Mouse (Mus musculus): Measurements from ENCODE around the gene Msh4. TPM values are rescaled to one million over a fixed set of nuclear protein-coding genes. Genes with fewer than 3 reads are reported as not detected.

Gene Msh4
- 0.19 and 0.45 TPM in 2 replicates for total RNA-seq (2014; fragmentation: Nextera tagmentation)
- 0.46 and 0.49 TPM in 2 replicates for total RNA-seq (2017)
- not detected in 2 replicates for polyA plus RNA-seq (2012)

GRCm38 (mm10) chr3:153906136-153906871 lies at the start of gene Msh4:
TSS of gene Msh4 (minus strand) at chr3:153906138.
- DNase-seq (ENCODE audit: low spot score) (no peak), ATAC-seq (ENCODE audit: extremely low read depth, insufficient number of reproducible peaks, low FRiP score, poor library complexity, severe bottlenecking) (no peak)
- H3K4me1 ChIP-seq (ENCODE audit: insufficient read depth, low read depth, low read length) = peaks cover 53% of the 10 kb centered on the region
- H3K4me3 ChIP-seq (ENCODE audit: low read depth, low read length) = peak within 1 kb of the TSS; percentile 54; the same call in 1 of the 2 replicates
- no peak for TF ChIP-seq CTCF (IDR thresholded peaks at IDR 0.05; ENCODE audit: low read depth, low read length)
- no peak; the same call in 1 of the 2 replicates for TF ChIP-seq POLR2AphosphoS5 (IDR thresholded peaks at IDR 0.05; ENCODE audit: insufficient replicate concordance, low read depth, low read length)
- TF ChIP-seq GATA2 (IDR thresholded peaks at IDR 0.05; ENCODE audit: borderline replicate concordance, low read depth, low read length) = no peak
- TF ChIP-seq TAL1 (conservative IDR thresholded peaks at IDR 0.05; ENCODE audit: low read depth, low read length) = no peak
- TF ChIP-seq GATA1 (IDR thresholded peaks at IDR 0.05; ENCODE audit: borderline replicate concordance, low read length) = no peak
- H3K27me3 ChIP-seq (ENCODE audit: insufficient read depth, low read length) = peaks cover 4% of the 10 kb centered on the region; the same call in 1 of the 2 replicates
- H3K9me3 ChIP-seq (replicated peaks) = no peaks in the 10 kb centered on the region
- peaks cover 70% of the 10 kb centered on the region for H3K36me3 ChIP-seq (replicated peaks)

- H3K36me3 ChIP-seq (replicated peaks) = no peaks in the 10 kb centered on the region
- H3K9me3 ChIP-seq (replicated peaks) = no peaks in the 10 kb centered on the region
- DNase-seq (ENCODE audit: low spot score) = no peak
- no peak for ATAC-seq (ENCODE audit: extremely low read depth, insufficient number of reproducible peaks, low FRiP score, poor library complexity, severe bottlenecking)
- H3K4me1 ChIP-seq (ENCODE audit: insufficient read depth, low read depth, low read length) = peaks cover 11% of the 10 kb centered on the region
- TF ChIP-seq GATA2 (IDR thresholded peaks at IDR 0.05; ENCODE audit: borderline replicate concordance, low read depth, low read length) (no peak), POLR2AphosphoS5 (IDR thresholded peaks at IDR 0.05; ENCODE audit: insufficient replicate concordance, low read depth, low read length) (no peak), TAL1 (conservative IDR thresholded peaks at IDR 0.05; ENCODE audit: low read depth, low read length) (no peak), CTCF (IDR thresholded peaks at IDR 0.05; ENCODE audit: low read depth, low read length) (no peak), GATA1 (IDR thresholded peaks at IDR 0.05; ENCODE audit: borderline replicate concordance, low read length) (no peak)
- peaks cover 3% of the 10 kb centered on the region; the same call in 1 of the 2 replicates for H3K27me3 ChIP-seq (ENCODE audit: insufficient read depth, low read length)
- no peak overlapping the region for H3K4me3 ChIP-seq (ENCODE audit: low read depth, low read length)
Measured at GRCm38 (mm10) chr3:153948176-153948575, 42.2 kb upstream of the Msh4 start.

- Histone ChIP-seq H3K36me3 (replicated peaks) (no peaks in the 10 kb centered on the region), H3K27me3 (ENCODE audit: insufficient read depth, low read length) (peaks cover 3% of the 10 kb centered on the region; the same call in 1 of the 2 replicates), H3K4me3 (ENCODE audit: low read depth, low read length) (no peak overlapping the region), H3K9me3 (replicated peaks) (no peaks in the 10 kb centered on the region), H3K4me1 (ENCODE audit: insufficient read depth, low read depth, low read length) (peaks cover 18% of the 10 kb centered on the region)
- ATAC-seq (ENCODE audit: extremely low read depth, insufficient number of reproducible peaks, low FRiP score, poor library complexity, severe bottlenecking) (no peak), DNase-seq (ENCODE audit: low spot score) (no peak)
- no peak for TF ChIP-seq CTCF (IDR thresholded peaks at IDR 0.05; ENCODE audit: low read depth, low read length)
Measured at GRCm38 (mm10) chr3:153947271-153947670, 41.3 kb upstream of the Msh4 start.

GRCm38 (mm10) chr3:153944335-153944990 lies 38.5 kb upstream of the Msh4 start, which contains the start of gene Acadm:
TSS of gene Acadm (minus strand) at chr3:153944632.
- TF ChIP-seq CTCF (IDR thresholded peaks at IDR 0.05; ENCODE audit: low read depth, low read length) = no peak
- no peak for TF ChIP-seq TAL1 (conservative IDR thresholded peaks at IDR 0.05; ENCODE audit: low read depth, low read length)
- TF ChIP-seq POLR2AphosphoS5 (IDR thresholded peaks at IDR 0.05; ENCODE audit: insufficient replicate concordance, low read depth, low read length) = no peak
- TF ChIP-seq GATA2 (IDR thresholded peaks at IDR 0.05; ENCODE audit: borderline replicate concordance, low read depth, low read length) = no peak
- TF ChIP-seq GATA1 (IDR thresholded peaks at IDR 0.05; ENCODE audit: borderline replicate concordance, low read length) = no peak
- ATAC-seq (ENCODE audit: extremely low read depth, insufficient number of reproducible peaks, low FRiP score, poor library complexity, severe bottlenecking) (peak; percentile 94), DNase-seq (ENCODE audit: low spot score) (peak; percentile 82)
- no peaks in the 10 kb centered on the region for H3K9me3 ChIP-seq (replicated peaks)
- H3K4me3 ChIP-seq (ENCODE audit: low read depth, low read length) = peak within 1 kb of the TSS; percentile 94
- H3K4me1 ChIP-seq (ENCODE audit: insufficient read depth, low read depth, low read length) = peaks cover 24% of the 10 kb centered on the region
- H3K27me3 ChIP-seq (ENCODE audit: insufficient read depth, low read length) = no peaks in the 10 kb centered on the region
- H3K36me3 ChIP-seq (replicated peaks) = peaks cover 26% of the 10 kb centered on the region

DNA sequence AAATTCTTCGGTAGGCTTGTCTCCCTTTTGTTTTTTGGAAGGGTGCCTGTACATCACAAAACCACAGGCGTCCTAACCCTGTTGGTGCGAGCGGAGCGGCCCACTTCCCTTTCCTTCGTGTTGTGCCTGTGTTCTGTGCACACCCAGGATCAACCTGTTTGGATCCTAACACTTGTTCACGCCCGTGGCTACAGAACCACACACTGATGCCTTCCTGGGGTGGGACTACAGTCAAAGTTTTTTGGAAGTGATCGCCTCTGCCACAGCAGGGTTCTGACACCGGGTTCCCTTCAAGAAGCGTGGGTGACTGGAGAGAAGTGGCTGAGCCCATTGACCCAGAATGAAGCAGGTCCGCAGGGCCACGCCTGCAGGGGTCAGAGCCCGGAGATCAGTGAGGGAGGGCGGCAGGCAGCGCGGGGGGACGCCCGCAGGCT lies 38.0 kb upstream of the Msh4 start:
- peaks cover 24% of the 10 kb centered on the region for H3K4me1 ChIP-seq (ENCODE audit: insufficient read depth, low read depth, low read length)
- H3K36me3 ChIP-seq (replicated peaks) = peaks cover 30% of the 10 kb centered on the region
- peak overlapping the region; percentile 94 for H3K4me3 ChIP-seq (ENCODE audit: low read depth, low read length)
- TF ChIP-seq GATA2 (IDR thresholded peaks at IDR 0.05; ENCODE audit: borderline replicate concordance, low read depth, low read length) (no peak), TAL1 (conservative IDR thresholded peaks at IDR 0.05; ENCODE audit: low read depth, low read length) (no peak), POLR2AphosphoS5 (IDR thresholded peaks at IDR 0.05; ENCODE audit: insufficient replicate concordance, low read depth, low read length) (no peak), GATA1 (IDR thresholded peaks at IDR 0.05; ENCODE audit: borderline replicate concordance, low read length) (no peak), CTCF (IDR thresholded peaks at IDR 0.05; ENCODE audit: low read depth, low read length) (no peak)
- no peaks in the 10 kb centered on the region for H3K27me3 ChIP-seq (ENCODE audit: insufficient read depth, low read length)
- peak; percentile 41 for DNase-seq (ENCODE audit: low spot score)
- H3K9me3 ChIP-seq (replicated peaks) = no peaks in the 10 kb centered on the region
- ATAC-seq (ENCODE audit: extremely low read depth, insufficient number of reproducible peaks, low FRiP score, poor library complexity, severe bottlenecking) = peak; percentile 15

- peaks cover 24% of the 10 kb centered on the region for H3K4me1 ChIP-seq (ENCODE audit: insufficient read depth, low read depth, low read length)
- H3K9me3 ChIP-seq (replicated peaks) = no peaks in the 10 kb centered on the region
- H3K27me3 ChIP-seq (ENCODE audit: insufficient read depth, low read length) = no peaks in the 10 kb centered on the region
- ATAC-seq (ENCODE audit: extremely low read depth, insufficient number of reproducible peaks, low FRiP score, poor library complexity, severe bottlenecking) (no peak), DNase-seq (ENCODE audit: low spot score) (no peak)
- peak overlapping the region; percentile 94 for H3K4me3 ChIP-seq (ENCODE audit: low read depth, low read length)
- peaks cover 38% of the 10 kb centered on the region for H3K36me3 ChIP-seq (replicated peaks)
- TF ChIP-seq TAL1 (conservative IDR thresholded peaks at IDR 0.05; ENCODE audit: low read depth, low read length) (no peak), CTCF (IDR thresholded peaks at IDR 0.05; ENCODE audit: low read depth, low read length) (no peak), GATA2 (IDR thresholded peaks at IDR 0.05; ENCODE audit: borderline replicate concordance, low read depth, low read length) (no peak), POLR2AphosphoS5 (IDR thresholded peaks at IDR 0.05; ENCODE audit: insufficient replicate concordance, low read depth, low read length) (no peak), GATA1 (IDR thresholded peaks at IDR 0.05; ENCODE audit: borderline replicate concordance, low read length) (no peak)
Measured at GRCm38 (mm10) chr3:153943003-153943640, 37.2 kb upstream of the Msh4 start.
